Mouse (Mus musculus): ENCODE results near the gene Gm20517. TPM values are rescaled to one million over a fixed set of nuclear protein-coding genes. Genes with fewer than 3 reads are reported as not detected.
A peak's percentile ranks its signal among the peaks of the same experiment; 100 is the strongest.
"Not testable (repeated sequence)": the region's sequence is repeated elsewhere in the genome, so short reads cannot be mapped to it uniquely, and the experiment has no call there.

Gm20517 gene
- polyA plus RNA-seq, 1 experiment from 2014 or later, result 0.54 TPM

DNA sequence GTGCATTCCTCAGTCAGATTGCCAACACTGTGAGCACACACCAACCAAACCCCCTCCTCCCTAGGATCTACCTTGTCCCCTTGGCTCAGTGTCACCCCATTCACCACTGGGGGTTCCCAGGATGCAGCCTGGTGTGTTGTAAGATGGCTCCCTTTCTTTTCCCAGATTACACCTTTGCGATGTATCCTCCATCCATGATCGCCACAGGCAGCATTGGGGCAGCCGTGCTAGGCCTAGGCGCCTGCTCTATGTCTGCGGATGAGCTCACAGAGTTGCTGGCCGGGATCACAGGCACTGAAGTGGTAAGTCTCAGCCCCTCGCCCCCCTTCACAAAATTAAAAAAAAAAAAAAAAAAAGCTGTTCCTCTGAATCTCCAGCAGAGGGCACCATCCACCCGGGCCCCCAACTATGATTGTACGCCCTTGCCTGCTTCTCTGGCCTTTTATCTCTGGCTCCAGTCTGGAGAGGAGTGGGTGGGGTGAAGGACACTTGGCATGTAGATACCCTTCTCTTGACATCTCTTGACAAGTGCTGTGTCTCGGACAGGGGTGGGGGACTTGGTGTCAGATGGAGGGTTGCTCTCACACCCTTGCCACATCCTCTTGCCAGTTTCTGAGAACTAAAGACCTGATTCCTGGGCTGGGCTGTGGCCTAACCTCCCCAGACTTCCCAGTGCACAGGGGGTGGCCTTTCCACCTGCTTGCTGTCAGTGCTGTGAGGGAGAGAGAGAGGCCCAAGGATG lies 13.4 kb upstream of the Gm20517 start:
- H3K36me3 ChIP-seq, result peaks cover 27% of the 10 kb centered on the region
- no peak for ATAC-seq

DNA sequence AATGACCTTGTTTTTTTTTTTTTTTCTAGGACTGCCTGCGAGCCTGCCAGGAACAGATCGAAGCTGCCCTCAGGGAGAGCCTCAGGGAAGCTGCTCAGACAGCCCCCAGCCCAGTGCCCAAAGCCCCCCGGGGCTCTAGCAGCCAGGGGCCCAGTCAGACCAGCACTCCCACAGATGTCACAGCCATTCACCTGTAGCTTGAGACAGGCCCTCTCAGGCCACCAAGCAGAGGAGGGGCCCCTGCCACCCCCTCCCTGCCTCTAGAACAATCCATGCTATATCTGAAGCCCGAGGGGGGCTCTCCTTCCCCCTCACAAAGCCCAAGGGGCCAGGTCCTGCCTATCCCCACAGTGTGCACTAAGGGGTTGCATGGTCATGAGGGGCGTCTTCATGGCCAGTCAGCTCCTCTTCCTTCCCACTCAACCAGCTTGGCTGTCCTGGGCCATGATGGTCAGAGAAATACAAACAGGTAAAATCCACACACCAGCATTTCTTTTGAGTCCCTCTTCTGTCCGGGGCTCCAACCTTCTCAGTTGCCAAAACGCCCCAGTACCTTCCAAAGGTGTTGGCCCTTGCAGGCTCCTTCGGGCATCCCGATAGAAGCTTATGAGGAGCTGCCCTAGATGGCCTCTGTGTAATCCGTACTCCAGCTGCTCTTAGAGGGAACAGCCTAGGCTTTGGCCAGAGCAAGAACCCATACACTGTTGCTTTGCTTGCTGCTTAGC lies 12.6 kb upstream of the Gm20517 start:
- WGBS, result 75% methylated on average over 10 of the region's 10 CpGs

More for the DNA sequence above, 13.4 kb upstream of the Gm20517 start:
- no peaks in the 10 kb centered on the region for H3K9me3 ChIP-seq
- H3K4me2 ChIP-seq (replicated peaks), result peak overlapping the region; percentile 79
- peak overlapping the region; percentile 94; the same call in 1 of the 2 replicates for H3K4me3 ChIP-seq (replicated peaks)
- H3K4me1 ChIP-seq (replicated peaks), result peaks cover 27% of the 10 kb centered on the region
- WGBS, result 19% methylated on average over 10 of the region's 10 CpGs
- peak overlapping the region; percentile 30; the same call in 1 of the 2 replicates for H3K9ac ChIP-seq
- no peaks in the 10 kb centered on the region for H3K27me3 ChIP-seq (replicated peaks)
- peak overlapping the region; percentile 96 for H3K27ac ChIP-seq

DNA sequence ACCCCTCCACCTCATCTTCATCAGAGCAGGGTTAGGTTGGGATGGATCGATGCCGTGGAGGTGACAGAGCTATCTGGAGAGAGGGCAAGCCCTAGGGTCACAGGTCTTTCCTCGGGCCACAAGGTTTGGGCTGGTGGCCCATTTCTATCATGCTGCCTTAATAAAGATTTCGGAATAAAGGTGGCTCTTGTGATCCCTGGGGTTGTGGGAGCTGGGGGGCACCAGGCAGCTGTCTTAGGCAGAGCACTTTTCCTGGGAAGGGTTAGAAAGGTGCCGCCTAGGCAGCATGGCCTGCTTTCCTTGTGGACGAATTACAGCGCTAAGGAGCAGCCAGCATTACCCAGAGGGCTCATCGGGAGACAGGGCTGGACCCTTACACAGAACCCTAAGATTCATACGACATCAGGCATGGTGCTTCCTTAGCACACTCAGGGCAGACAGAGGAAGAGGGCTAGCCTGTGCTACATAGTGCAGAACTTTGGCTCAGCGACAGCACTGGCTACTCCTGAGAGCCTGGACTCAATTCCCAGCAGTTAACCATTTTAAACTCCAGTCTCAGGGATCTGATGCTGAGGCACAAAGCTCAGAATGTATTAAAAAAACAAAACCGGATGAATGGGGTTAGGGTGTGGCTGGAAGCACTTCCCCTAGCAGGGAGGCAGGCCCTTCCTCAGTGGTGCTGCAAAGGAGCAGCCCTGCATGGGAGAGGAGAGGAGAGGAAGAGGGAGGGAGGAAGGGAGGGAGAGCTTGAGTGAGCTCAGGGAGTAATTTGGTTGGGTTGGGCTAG lies 11.7 kb upstream of the Gm20517 start:
- H3K9me3 ChIP-seq, result no peaks in the 10 kb centered on the region
- 74% methylated on average over 11 of the region's 11 CpGs for WGBS
- no peak overlapping the region for H3K4me3 ChIP-seq (replicated peaks)
- H3K9ac ChIP-seq, result no peak overlapping the region
- no peak overlapping the region for H3K4me2 ChIP-seq (replicated peaks)
- H3K27ac ChIP-seq, result peak overlapping the region; percentile 56
- peaks cover 36% of the 10 kb centered on the region for H3K36me3 ChIP-seq
- no peak for ATAC-seq
- H3K27me3 ChIP-seq (replicated peaks), result no peaks in the 10 kb centered on the region
- H3K4me1 ChIP-seq (replicated peaks), result peaks cover 27% of the 10 kb centered on the region

More for the DNA sequence above, 12.6 kb upstream of the Gm20517 start:
- not testable (repeated sequence) for H3K4me3 ChIP-seq (replicated peaks); H3K4me2 ChIP-seq (replicated peaks); ATAC-seq; H3K27me3 ChIP-seq (replicated peaks); H3K9me3 ChIP-seq
- H3K27ac ChIP-seq, result peak overlapping the region; percentile 96
- peaks cover 27% of the 10 kb centered on the region for H3K4me1 ChIP-seq (replicated peaks)
- H3K36me3 ChIP-seq, result peaks cover 30% of the 10 kb centered on the region
- 0 out of 2 replicates have a peak overlapping the region, but pooled peaks have one; percentile 10 for H3K9ac ChIP-seq

DNA sequence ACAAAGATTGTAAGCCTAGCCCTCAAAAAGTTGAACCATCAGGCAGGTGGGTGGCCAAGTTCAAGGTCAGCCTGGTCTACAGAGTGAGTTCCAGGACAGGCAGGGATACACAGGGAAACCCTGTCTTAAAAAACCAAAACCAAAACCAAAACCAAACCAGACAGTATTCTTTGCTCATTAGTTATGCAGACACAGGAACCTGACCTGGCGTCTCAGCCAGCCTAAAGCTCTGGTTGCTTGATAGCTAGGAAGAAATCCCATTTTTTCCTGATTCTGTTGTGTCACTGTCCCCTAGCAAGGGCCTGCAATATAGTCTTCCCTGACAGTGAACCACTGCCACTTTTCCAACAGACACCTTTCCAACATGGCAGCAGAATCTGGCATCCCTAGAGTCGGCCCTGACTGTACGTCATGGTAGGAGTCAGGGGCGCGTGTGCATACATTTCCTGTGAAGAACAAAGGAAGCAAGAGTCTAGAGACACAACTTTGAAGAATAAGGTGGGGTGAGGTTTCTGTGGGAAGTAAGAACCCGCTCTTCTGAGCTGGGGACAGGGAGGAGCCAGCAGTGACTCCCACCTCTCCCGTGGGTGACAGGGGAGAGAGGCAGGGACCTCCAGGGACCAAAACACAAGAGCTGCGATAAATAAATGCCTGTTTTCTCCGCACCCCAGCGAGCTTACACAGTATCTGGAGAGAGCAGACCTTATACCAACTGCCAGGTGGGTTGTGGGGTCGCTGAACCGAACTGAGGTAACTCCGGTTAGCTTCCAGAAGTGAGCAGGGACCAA lies 10.6 kb upstream of the Gm20517 start:
- no peak overlapping the region for H3K4me3 ChIP-seq (replicated peaks)
- H3K4me1 ChIP-seq (replicated peaks), result peaks cover 27% of the 10 kb centered on the region
- 82% methylated on average over 13 of the region's 13 CpGs for WGBS
- no peaks in the 10 kb centered on the region for H3K9me3 ChIP-seq
- H3K27me3 ChIP-seq (replicated peaks), result no peaks in the 10 kb centered on the region
- no peak overlapping the region for H3K9ac ChIP-seq
- H3K4me2 ChIP-seq (replicated peaks), result no peak overlapping the region
- H3K27ac ChIP-seq, result peak overlapping the region; percentile 27
- ATAC-seq, result no peak
- peaks cover 45% of the 10 kb centered on the region for H3K36me3 ChIP-seq

DNA sequence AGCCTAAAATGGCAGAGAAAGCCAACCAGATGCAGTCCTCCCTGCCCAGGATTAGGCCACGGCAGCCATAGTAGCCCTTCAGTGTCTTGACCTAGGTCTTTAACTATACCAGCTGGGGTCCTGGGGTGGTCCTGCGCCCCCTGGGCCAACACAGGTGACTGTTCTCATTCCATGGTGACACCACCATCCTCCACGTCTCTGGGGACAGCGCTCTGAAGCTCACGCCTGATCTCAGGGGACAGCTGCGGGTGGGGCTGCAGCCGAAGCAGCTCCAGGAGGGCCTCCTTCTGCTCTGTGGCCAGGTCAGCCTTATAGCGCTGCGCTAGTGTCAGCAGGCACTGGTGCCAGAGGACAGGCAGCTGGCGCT lies 10.0 kb upstream of the Gm20517 start:
- no peaks in the 10 kb centered on the region for H3K9me3 ChIP-seq
- no peak overlapping the region for H3K4me2 ChIP-seq (replicated peaks)
- H3K4me1 ChIP-seq (replicated peaks), result peaks cover 23% of the 10 kb centered on the region
- peaks cover 48% of the 10 kb centered on the region for H3K36me3 ChIP-seq
- ATAC-seq, result no peak
- no peak overlapping the region for H3K4me3 ChIP-seq (replicated peaks)
- no peaks in the 10 kb centered on the region for H3K27me3 ChIP-seq (replicated peaks)
- H3K27ac ChIP-seq, result no peak overlapping the region
- 85% methylated on average over 10 of the region's 10 CpGs for WGBS
- H3K9ac ChIP-seq, result no peak overlapping the region

DNA sequence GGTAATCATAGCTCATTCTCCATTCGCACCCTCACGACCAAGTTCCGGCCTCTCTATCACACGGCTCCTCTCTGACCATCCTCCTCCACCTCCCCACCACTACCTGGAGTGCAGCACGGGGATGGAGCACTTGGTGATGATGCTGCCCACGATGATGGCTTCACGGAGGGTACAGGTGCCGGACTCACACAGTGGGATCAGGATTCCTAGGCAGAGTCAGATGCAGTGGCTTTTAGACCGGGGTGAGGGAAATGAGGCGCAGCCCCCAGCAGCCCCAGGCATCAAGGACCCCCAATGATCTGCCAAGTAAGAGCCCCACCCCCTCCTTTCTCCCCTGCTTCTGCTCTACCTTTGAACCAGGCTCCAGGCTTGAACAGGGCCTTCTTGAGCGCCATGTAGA lies 9.1 kb upstream of the Gm20517 start:
- ATAC-seq, result no peak
- H3K4me3 ChIP-seq (replicated peaks), result no peak overlapping the region
- no peak overlapping the region for H3K9ac ChIP-seq
- 95% methylated on average over 11 of the region's 11 CpGs for WGBS
- H3K27ac ChIP-seq, result no peak overlapping the region
- peaks cover 14% of the 10 kb centered on the region for H3K4me1 ChIP-seq (replicated peaks)
- H3K9me3 ChIP-seq, result no peaks in the 10 kb centered on the region
- peaks cover 56% of the 10 kb centered on the region for H3K36me3 ChIP-seq
- no peak overlapping the region for H3K4me2 ChIP-seq (replicated peaks)
- no peaks in the 10 kb centered on the region for H3K27me3 ChIP-seq (replicated peaks)

DNA sequence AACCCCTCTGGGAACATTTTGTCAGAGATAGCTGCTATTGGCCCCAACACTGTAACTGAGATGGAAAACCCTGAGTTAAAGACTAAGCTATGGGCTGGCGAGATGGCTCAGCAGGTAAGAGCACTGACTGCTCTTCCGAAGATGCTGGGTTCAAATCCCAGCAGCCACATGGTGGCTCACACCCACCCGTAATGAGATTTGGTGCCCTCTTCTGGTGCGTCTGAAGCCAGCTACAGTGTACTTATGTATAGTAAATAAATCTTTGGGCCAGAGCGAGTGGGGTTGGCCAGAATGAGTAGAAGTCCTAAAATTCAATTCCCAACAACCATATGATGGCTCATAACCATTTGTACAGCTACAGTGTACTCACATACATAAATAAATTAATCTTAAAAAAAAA lies 5.2 kb upstream of the Gm20517 start:
- 71% methylated on average over 5 of the region's 5 CpGs for WGBS
- H3K27me3 ChIP-seq (replicated peaks), result no peaks in the 10 kb centered on the region
- H3K4me2 ChIP-seq (replicated peaks), result no peak overlapping the region
- no peak overlapping the region for H3K4me3 ChIP-seq (replicated peaks)
- H3K9ac ChIP-seq, result no peak overlapping the region
- H3K4me1 ChIP-seq (replicated peaks), result 0 out of 2 replicates have a peak, but pooled peaks cover 4% of the 10 kb centered on the region
- H3K27ac ChIP-seq, result no peak overlapping the region
- H3K9me3 ChIP-seq, result no peaks in the 10 kb centered on the region
- no peak for ATAC-seq
- H3K36me3 ChIP-seq, result peaks cover 45% of the 10 kb centered on the region

DNA sequence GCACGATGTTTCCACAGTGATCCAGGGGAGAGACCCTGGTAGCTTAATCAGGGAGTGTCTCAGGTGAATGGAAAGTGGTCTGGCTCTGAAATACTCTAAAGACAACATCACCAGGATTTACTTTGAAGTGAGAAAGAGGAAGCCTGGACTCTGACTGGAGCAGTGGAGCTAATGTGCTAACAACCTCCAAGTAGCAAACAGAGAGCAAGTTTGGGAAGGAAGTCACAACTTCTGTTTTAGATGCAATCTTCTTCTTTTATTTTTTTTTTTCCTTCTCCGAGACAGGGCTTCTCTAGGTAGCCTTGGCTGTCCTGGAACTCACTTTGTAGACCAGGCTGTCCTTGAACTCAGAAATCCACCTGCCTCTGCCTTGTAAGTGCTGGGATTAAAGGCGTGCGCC lies 2.2 kb upstream of the Gm20517 start:
- WGBS, result 87% methylated on average over 4 of the region's 4 CpGs

DNA sequence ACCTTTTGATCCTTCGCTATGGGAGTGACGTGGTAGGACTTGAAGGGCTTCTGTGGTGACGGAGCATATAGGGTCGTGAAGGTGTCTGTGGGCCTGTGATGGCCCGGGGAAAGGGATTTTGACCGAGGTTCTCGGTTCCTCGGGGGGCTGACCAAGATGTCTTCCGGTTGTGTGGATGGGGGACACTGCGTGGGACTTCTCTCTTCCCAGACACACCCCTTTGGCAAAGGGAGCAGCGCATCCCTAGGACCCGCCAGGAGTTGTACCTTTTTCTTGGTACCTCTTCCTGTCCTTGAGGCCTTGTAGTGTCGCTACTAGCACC lies 233 bp downstream of the Gm20517 start:
- Histone ChIP-seq H3K9ac (peak overlapping the region; percentile 68), H3K4me1 (replicated peaks) (peaks cover 16% of the 10 kb centered on the region), H3K4me2 (replicated peaks) (peak overlapping the region; percentile 79), H3K27ac (peak overlapping the region; percentile 24; the same call in 1 of the 2 replicates), H3K36me3 (peaks cover 13% of the 10 kb centered on the region), H3K9me3 (no peaks in the 10 kb centered on the region), H3K4me3 (replicated peaks) (peak overlapping the region; percentile 74), H3K27me3 (replicated peaks) (no peaks in the 10 kb centered on the region)
- ATAC-seq, result no peak
- under 1% methylated on average over 13 of the region's 13 CpGs for WGBS

More for the DNA sequence above, 2.2 kb upstream of the Gm20517 start:
- no peaks in the 10 kb centered on the region for H3K27me3 ChIP-seq (replicated peaks)
- no peak overlapping the region for H3K27ac ChIP-seq
- H3K4me1 ChIP-seq (replicated peaks), result peaks cover 16% of the 10 kb centered on the region
- no peaks in the 10 kb centered on the region for H3K9me3 ChIP-seq
- no peak overlapping the region for H3K9ac ChIP-seq
- H3K4me3 ChIP-seq (replicated peaks), result no peak overlapping the region
- ATAC-seq, result no peak
- peaks cover 26% of the 10 kb centered on the region; the same call in 1 of the 2 replicates for H3K36me3 ChIP-seq
- H3K4me2 ChIP-seq (replicated peaks), result no peak overlapping the region

DNA sequence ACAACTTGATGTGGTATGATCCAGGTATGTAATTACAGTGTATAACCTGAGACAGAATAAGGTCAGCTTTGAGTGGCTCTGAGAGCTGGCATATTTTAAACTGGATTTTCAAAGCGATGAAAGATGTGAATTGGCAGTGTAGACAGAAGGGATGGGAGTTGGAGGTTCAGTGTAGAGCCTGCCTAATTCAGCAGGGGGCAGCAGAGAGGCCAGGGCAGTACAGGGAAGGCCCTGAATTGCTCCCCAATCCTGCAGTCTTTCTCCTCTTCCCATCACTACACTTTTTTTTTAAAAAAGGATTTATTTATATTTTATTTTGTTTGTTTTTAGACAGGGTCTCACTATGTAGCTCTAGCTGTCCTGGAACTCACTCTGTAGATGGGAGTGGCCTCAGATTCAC lies 2.6 kb downstream of the Gm20517 start:
- no peaks in the 10 kb centered on the region for H3K27me3 ChIP-seq (replicated peaks)
- H3K9me3 ChIP-seq, result no peaks in the 10 kb centered on the region
- H3K9ac ChIP-seq, result no peak overlapping the region
- ATAC-seq, result no peak
- H3K4me1 ChIP-seq (replicated peaks), result peaks cover 16% of the 10 kb centered on the region
- no peak overlapping the region for H3K27ac ChIP-seq
- no peak overlapping the region for H3K4me2 ChIP-seq (replicated peaks)
- 83% methylated on average over 1 of the region's 1 CpGs for WGBS
- H3K36me3 ChIP-seq, result peaks cover 14% of the 10 kb centered on the region
- H3K4me3 ChIP-seq (replicated peaks), result no peak overlapping the region

DNA sequence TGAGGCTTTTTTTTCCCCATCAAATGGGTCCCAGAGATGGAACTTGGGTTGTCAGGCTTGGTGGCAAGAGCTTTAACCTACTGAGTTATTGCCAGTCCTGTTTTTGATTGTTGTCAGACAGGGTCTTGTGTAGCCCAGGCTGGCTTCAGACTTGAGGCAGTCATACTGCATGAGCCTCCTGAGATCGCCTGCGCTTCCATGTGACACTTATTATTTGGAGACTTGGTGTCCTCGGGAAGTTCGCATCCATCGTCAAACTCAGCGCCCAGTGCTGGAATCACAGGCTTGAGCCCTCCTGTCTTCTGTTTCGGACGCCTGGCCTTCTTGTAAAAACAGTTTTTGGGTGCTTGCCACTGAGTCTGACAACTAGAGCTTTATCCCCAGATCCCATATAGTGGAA lies 4.7 kb downstream of the Gm20517 start:
- no peak for ATAC-seq
- no peaks in the 10 kb centered on the region for H3K9me3 ChIP-seq
- peaks cover 11% of the 10 kb centered on the region for H3K4me1 ChIP-seq (replicated peaks)
- H3K4me2 ChIP-seq (replicated peaks), result no peak overlapping the region
- no peak overlapping the region for H3K27ac ChIP-seq
- WGBS, result 94% methylated on average over 8 of the region's 8 CpGs
- no peaks in the 10 kb centered on the region for H3K27me3 ChIP-seq (replicated peaks)
- H3K36me3 ChIP-seq, result peaks cover 20% of the 10 kb centered on the region
- no peak overlapping the region for H3K9ac ChIP-seq
- H3K4me3 ChIP-seq (replicated peaks), result no peak overlapping the region

Measured in intestine, embryonic 15.5 days (tissue).